Mouse (Mus musculus): ENCODE results near the gene Tmx2.

Gene Tmx2

DNA sequence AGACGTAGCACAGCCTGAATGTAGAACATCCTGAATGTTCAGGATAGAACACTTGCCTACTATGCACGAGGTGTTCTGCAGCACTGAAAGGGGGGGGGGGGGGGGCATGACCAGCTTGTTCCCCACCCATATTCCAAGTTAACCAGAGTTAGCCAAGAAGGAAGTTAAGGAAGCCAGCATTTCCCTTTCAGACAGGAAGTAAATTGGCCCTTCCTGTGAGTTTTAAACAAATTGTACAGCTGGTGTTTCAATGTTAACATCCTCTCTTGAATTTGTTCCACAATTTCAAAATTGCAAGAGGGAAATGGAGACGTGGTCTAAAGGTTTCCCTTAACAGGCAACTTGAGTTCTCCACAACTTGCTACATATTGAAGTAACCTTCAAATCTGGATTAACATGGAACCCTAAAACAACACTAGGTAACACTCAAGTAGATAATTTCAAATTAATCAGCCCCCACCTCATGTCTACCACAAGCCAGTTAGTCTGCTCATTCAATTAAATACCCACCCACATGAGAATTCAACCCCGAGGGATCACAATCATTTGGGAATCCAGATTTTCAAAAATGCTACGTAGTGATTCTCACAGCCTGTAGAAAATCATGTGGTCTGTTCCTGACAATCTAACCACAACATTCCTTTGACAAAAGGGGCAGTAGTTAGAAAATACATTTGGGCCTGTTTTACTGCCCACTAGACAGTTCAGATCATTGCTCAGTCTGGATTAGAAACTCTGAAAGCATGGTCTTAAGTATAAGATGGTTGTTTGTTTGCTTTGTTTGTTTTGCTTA lies 40.3 kb downstream of the Tmx2 start:
- no peak for DNase-seq (ENCODE audit: low read depth)

GRCm38 (mm10) chr2:84637452-84638165 lies 41.3 kb downstream of the Tmx2 start:
- DNase-seq (ENCODE audit: low read depth), result no peak

DNA sequence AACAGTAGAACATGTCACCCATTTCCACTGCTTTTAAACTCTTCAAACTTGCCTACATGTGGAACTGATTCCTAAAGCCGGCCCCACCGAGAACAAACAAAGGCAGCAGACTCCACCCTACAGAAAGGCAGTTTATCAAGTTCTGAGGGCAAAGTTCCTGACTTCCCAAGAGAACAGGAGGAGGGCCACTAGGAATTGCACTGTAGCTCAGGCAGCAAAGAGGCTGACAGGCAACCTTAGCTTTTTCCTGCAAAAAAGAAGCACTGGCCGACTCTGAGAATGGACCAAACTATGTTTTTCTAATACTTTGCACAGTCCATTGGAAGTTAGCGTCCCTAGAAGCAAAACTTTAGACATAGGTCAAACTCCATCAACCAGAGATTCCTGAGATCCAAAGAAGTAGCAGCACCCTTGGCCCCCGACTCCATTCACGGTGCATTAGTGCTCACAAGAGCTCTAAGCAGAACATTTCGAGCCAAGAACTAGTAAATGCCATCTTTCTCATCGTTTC lies 42.7 kb downstream of the Tmx2 start:
- no peak for DNase-seq (ENCODE audit: low read depth)

GRCm38 (mm10) chr2:84635611-84636010 lies 43.3 kb downstream of the Tmx2 start:
- no peak for DNase-seq (ENCODE audit: low read depth)

DNA sequence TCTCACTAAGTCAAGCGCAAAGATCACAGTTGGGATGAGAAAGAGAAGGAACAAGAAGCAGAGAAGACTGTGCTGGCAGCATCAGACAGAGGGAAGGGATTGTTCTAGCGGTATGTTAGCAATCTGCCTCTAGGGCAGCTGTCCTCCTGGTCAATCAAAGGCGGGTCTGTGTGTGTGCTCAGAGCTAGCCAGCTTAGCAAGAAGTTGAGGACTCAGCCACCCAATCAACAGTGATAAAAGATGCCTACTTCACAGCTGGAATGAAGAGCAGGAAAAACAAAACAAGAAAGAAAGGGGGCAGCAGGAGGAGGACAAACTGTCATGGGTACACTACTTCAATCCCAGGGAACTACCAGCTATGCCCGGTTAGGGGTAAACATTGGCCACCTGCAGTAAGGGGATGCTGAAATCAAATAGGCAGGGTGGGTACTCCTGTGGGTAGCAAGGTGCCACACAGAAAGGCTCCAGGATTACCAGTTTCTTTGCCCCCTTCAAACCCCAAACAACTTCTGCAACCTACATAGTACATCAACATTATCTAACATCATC lies 43.9 kb downstream of the Tmx2 start:
- DNase-seq (ENCODE audit: low read depth), result no peak

DNA sequence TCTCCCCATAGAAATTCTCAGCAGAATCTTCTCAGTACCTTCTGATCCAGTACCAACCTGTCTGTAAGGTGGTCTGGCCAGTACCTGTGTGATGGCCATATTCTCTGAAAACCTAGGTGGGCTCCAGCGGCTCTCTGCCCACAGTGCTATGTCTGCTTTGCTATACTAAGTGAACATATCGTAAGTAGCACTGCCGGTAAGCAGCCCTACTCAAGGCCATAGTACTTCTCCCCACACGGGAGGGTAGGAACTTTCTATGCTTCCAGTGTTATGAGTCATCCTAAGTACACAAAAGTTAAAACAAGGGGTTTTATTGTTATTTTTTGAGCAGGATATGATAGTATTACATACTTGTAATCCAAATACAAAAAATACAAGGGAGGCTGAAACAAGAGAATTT lies 44.9 kb downstream of the Tmx2 start:
- DNase-seq (ENCODE audit: low read depth), result no peak

- no peak for DNase-seq (ENCODE audit: low read depth)
Measured at GRCm38 (mm10) chr2:84632999-84633398, 45.9 kb downstream of the Tmx2 start.

GRCm38 (mm10) chr2:84632001-84632400 lies 46.9 kb downstream of the Tmx2 start:
- DNase-seq (ENCODE audit: low read depth), result no peak

DNA sequence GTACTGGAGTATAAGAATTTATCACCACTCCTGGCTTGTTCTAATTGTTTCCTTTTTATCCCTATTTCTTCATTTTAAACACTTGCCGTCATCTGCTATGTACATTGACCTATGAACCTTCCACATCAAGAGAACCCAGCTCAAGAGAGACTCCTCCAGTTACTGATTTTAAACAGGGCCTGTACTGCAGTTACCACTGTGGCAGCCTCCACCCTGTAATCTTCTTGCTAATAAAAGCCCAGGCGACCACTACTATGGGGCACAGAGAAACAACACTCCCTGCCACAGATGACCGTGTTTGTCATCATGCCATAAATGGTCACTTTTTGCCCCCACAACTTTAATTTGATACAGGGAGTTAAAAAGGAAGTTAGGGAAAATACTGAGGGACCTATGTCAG lies 51.9 kb downstream of the Tmx2 start:
- DNase-seq (ENCODE audit: low read depth), result no peak

- DNase-seq (ENCODE audit: low read depth), result no peak
Measured at GRCm38 (mm10) chr2:84626366-84626975, 52.5 kb downstream of the Tmx2 start.

GRCm38 (mm10) chr2:84624201-84624600 lies 54.7 kb downstream of the Tmx2 start:
- DNase-seq (ENCODE audit: low read depth), result no peak

DNA sequence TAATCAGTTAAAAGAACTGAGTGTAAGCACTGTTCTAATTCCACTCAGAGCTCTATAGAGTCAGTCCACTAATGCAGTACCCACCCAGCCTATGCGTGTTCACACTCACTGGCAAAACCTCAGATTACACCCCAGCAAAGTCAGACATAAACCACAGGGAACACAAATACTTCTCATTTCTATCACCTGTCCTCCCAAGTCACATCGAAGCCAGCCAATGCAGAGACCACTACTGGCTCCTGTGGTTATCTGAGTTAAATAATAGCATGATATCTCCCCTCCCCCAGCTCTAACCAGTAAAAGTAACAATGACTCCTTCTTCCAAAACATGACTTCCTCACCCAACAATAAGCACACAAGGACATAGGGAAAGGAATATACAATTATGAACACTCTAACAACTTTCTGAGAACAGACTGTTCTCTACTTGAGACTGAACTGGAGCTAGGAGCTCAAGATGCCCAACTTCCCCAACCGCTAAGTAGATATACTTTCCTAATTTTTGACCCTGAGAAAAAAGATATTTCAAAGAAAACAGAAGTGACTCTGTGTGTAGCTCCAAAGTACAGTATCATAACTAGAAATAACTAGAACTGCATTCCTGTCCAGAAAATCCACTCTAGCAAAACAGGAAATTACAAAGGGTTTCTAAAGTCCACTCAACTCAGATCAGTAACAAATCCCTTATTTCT lies 55.4 kb downstream of the Tmx2 start:
- DNase-seq (ENCODE audit: low read depth), result no peak

DNA sequence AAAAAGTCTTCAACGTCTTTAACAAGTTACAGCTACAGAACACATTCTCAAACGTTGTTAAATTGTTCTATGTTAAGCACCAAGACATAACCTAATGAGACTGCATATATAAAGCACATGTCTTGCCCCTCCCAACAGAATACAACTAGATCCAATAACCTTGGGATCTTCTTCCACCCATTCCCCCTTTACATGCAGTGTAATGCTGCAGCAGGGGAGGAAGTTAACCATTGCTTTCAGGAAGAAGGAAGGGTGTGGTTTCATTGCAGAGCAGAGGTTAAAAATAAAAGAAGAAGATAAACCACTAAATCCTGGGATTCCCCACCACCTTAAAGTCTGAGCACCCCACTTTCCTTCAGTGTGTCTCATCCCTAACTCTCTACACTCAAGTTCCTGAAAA lies 56.3 kb downstream of the Tmx2 start:
- no peak for DNase-seq (ENCODE audit: low read depth)
